Mouse (Mus musculus): ENCODE data around the gene Fam117a.

Fam117a gene

DNA sequence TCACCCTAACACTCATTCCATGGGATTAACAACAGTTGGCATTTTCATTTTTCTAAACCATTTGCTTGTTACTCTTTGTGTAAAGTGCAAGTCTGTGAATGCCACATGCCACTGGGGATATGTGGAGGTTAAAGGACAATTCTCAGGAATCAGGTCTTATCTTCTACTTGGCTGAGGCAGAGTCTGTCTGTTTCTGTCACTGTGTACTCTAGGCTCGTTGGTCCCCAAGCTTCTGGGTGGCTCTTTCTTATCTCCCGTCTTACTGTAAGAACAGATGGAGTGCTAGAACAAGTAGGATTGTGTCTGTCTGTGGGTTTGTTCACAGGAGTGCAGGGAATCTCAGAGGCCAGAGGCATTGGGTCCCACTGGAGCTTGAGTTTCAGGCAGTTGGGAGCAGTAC lies 94.5 kb downstream of the Fam117a start:
- no peak for DNase-seq (ENCODE audit: low spot score)
